Mouse (Mus musculus): ENCODE data around the gene Coq10a.
A peak's percentile ranks its signal among the peaks of the same experiment; 100 is the strongest.

Gene Coq10a

GRCm38 (mm10) chr10:128368402-128369217, at the start of gene Coq10a:
TSS of gene Coq10a (minus strand) at chr10:128368997.
- peak; percentile 91 to 92 for DNase-seq (ENCODE audit: low spot score in 2 of 2)

- no peak for DNase-seq (ENCODE audit: low spot score in 2 of 2)
Observed at GRCm38 (mm10) chr10:128414848-128415247, 46.1 kb upstream of the Coq10a start.

- DNase-seq (ENCODE audit: low spot score in 2 of 2) = no peak
Observed at GRCm38 (mm10) chr10:128413076-128413475, 44.3 kb upstream of the Coq10a start.

GRCm38 (mm10) chr10:128412558-128412957, 43.8 kb upstream of the Coq10a start:
- no peak for DNase-seq (ENCODE audit: low spot score in 2 of 2)

- DNase-seq (ENCODE audit: low spot score in 2 of 2) = peak in 1 of 2 experiments; percentile 18
Observed at GRCm38 (mm10) chr10:128412055-128412381, 43.2 kb upstream of the Coq10a start.

- peak; percentile 97 for DNase-seq (ENCODE audit: low spot score in 2 of 2)
Observed at GRCm38 (mm10) chr10:128411211-128412054, 42.6 kb upstream of the Coq10a start, which contains the start of the genes Nabp2 and Rnf41. TSS of gene Nabp2 (minus strand) at chr10:128411492. TSS of gene Rnf41 (plus strand) at chr10:128411657.

GRCm38 (mm10) chr10:128410560-128410845, 41.7 kb upstream of the Coq10a start:
- DNase-seq (ENCODE audit: low spot score in 2 of 2) = no peak

GRCm38 (mm10) chr10:128409692-128410559, 41.1 kb upstream of the Coq10a start:
- peak; percentile 98 to 99 for DNase-seq (ENCODE audit: low spot score in 2 of 2)

- peak in 1 of 2 experiments; percentile 33 for DNase-seq (ENCODE audit: low spot score in 2 of 2)
Observed at GRCm38 (mm10) chr10:128408591-128409535, 40.1 kb upstream of the Coq10a start.

- DNase-seq (ENCODE audit: low spot score in 2 of 2) = no peak
Observed at GRCm38 (mm10) chr10:128403931-128404330, 35.1 kb upstream of the Coq10a start.

- DNase-seq (ENCODE audit: low spot score in 2 of 2) = no peak
Observed at GRCm38 (mm10) chr10:128401638-128402037, 32.8 kb upstream of the Coq10a start.

- no peak for DNase-seq (ENCODE audit: low spot score in 2 of 2)
Observed at GRCm38 (mm10) chr10:128401056-128401455, 32.3 kb upstream of the Coq10a start, which contains the start of gene Slc39a5. TSS of gene Slc39a5 (minus strand) at chr10:128401229.

GRCm38 (mm10) chr10:128400338-128400737, 31.5 kb upstream of the Coq10a start:
- no peak for DNase-seq (ENCODE audit: low spot score in 2 of 2)

- no peak for DNase-seq (ENCODE audit: low spot score in 2 of 2)
Observed at GRCm38 (mm10) chr10:128397466-128397865, 28.7 kb upstream of the Coq10a start.

GRCm38 (mm10) chr10:128396716-128397264, 28.0 kb upstream of the Coq10a start:
- no peak for DNase-seq (ENCODE audit: low spot score in 2 of 2)

GRCm38 (mm10) chr10:128396017-128396673, 27.3 kb upstream of the Coq10a start:
- DNase-seq (ENCODE audit: low spot score in 2 of 2) = no peak

GRCm38 (mm10) chr10:128391850-128392249, 23.1 kb upstream of the Coq10a start:
- DNase-seq (ENCODE audit: low spot score in 2 of 2) = no peak

- no peak for DNase-seq (ENCODE audit: low spot score in 2 of 2)
Observed at GRCm38 (mm10) chr10:128390366-128390765, 21.6 kb upstream of the Coq10a start.

GRCm38 (mm10) chr10:128389570-128389969, 20.8 kb upstream of the Coq10a start:
- peak in 1 of 2 experiments; percentile 22 for DNase-seq (ENCODE audit: low spot score in 2 of 2)

GRCm38 (mm10) chr10:128388941-128389340, 20.1 kb upstream of the Coq10a start:
- no peak for DNase-seq (ENCODE audit: low spot score in 2 of 2)

Measured in spleen, postnatal 36 days (tissue).